In genomic region chr5:142909576-142910278, GRCm38 (mm10) we compare ENCODE assay signal across 8 mouse cellular contexts. TPM values are rescaled to one million over a fixed set of nuclear protein-coding genes. Genes with fewer than 3 reads are reported as not detected.
A peak's percentile ranks its signal among the peaks of the same experiment; 100 is the strongest.
DNase-seq lines count a peak whose midpoint lies in the region; ATAC-seq and TF ChIP-seq lines count a peak whose summit lies in the region.

No protein-coding gene starts in this region.

- H3K4me1 ChIP-seq in CH12.LX (ENCODE audit: control insufficient read depth in 1 of 2, insufficient read depth in 2 of 2): peaks cover 38 to 63% of the 10 kb centered on the region in 2 experiments
- peaks cover 23% of the 10 kb centered on the region for H3K4me1 ChIP-seq in forebrain, embryonic 15.5 days
- peaks cover 40 to 52% of the 10 kb centered on the region in 2 experiments for H3K4me1 ChIP-seq in liver, embryonic 14.5 days (replicated peaks; ENCODE audit: control insufficient read depth in 2 of 2, insufficient read depth in 2 of 2, low read length in 1 of 2)
- peaks cover 37% of the 10 kb centered on the region for H3K4me1 ChIP-seq in neural tube, embryonic 13.5 days (replicated peaks)

- no peak for TF ChIP-seq RAD21 in CH12.LX (IDR thresholded peaks at IDR 0.05; ENCODE audit: low read depth, low read length)

- H3K9ac ChIP-seq in CH12.LX (ENCODE audit: insufficient read depth, low read depth): peak overlapping the region; percentile 83
- no peak overlapping the region for H3K9ac ChIP-seq in forebrain, embryonic 15.5 days (replicated peaks)
- H3K9ac ChIP-seq in liver, embryonic 14.5 days (replicated peaks): peak overlapping the region; percentile 41
- no peak overlapping the region for H3K9ac ChIP-seq in neural tube, embryonic 13.5 days

- no peak for TF ChIP-seq CTCF in CH12.LX (conservative IDR thresholded peaks at IDR 0.05 in 1 of 2, IDR thresholded peaks at IDR 0.05 in 1 of 2; ENCODE audit: low read depth in 2 of 2, low read length in 2 of 2)
- no peak for TF ChIP-seq CTCF in liver, embryonic 14.5 days (IDR thresholded peaks at IDR 0.05; ENCODE audit: low read depth)

- WGBS in forebrain, embryonic 15.5 days: 69% methylated on average over 8 of the region's 8 CpGs
- WGBS in liver, embryonic 14.5 days (ENCODE audit: insufficient replicate concordance): 33% methylated on average over 8 of the region's 8 CpGs
- WGBS in neural tube, embryonic 13.5 days: 49% methylated on average over 8 of the region's 8 CpGs

- TF ChIP-seq POLR2A in CH12.LX (IDR thresholded peaks at IDR 0.05; ENCODE audit: low read depth, low read length): no peak; the same call in none of the 2 replicates

- peaks cover 20% of the 10 kb centered on the region for H3K79me2 ChIP-seq in CH12.LX (replicated peaks; ENCODE audit: control insufficient read depth, extremely low read depth, insufficient read depth, poor library complexity, severe bottlenecking)

- dilution Hi-C loops in CH12.LX (cut with MboI; ENCODE audit: extremely low pct_ligation_motif_present, extremely low pct_unique_long_range_greater_than_20kb, low sequenced_read_pairs): no loop called here

- H3K36me3 ChIP-seq in CH12.LX (replicated peaks in 1 of 2; ENCODE audit: control insufficient read depth in 1 of 2, insufficient read depth in 1 of 2, low read length in 1 of 2): peaks cover 9 to 13% of the 10 kb centered on the region in 2 experiments
- peaks cover 7% of the 10 kb centered on the region for H3K36me3 ChIP-seq in forebrain, embryonic 15.5 days
- peaks cover 9% of the 10 kb centered on the region for H3K36me3 ChIP-seq in liver, embryonic 14.5 days (replicated peaks; ENCODE audit: control insufficient read depth, insufficient read depth, low read depth)
- peaks cover 8% of the 10 kb centered on the region for H3K36me3 ChIP-seq in neural tube, embryonic 13.5 days

- H3K9me3 ChIP-seq in CH12.LX (replicated peaks; ENCODE audit: low read length): no peaks in the 10 kb centered on the region
- no peaks in the 10 kb centered on the region for H3K9me3 ChIP-seq in forebrain, embryonic 15.5 days
- H3K9me3 ChIP-seq in liver, embryonic 14.5 days (ENCODE audit: control insufficient read depth, low read length): no peaks in the 10 kb centered on the region
- H3K9me3 ChIP-seq in neural tube, embryonic 13.5 days: no peaks in the 10 kb centered on the region

- no peaks in the 10 kb centered on the region for H3K27me3 ChIP-seq in CH12.LX (replicated peaks)
- no peaks in the 10 kb centered on the region for H3K27me3 ChIP-seq in forebrain, embryonic 15.5 days
- no peaks in the 10 kb centered on the region for H3K27me3 ChIP-seq in liver, embryonic 14.5 days (ENCODE audit: control insufficient read depth, insufficient read depth, low read length)
- no peaks in the 10 kb centered on the region for H3K27me3 ChIP-seq in neural tube, embryonic 13.5 days

- peak overlapping the region in 1 of 3 experiments; percentile 19 for H3K4me3 ChIP-seq in CH12.LX (replicated peaks in 1 of 3; ENCODE audit: low read depth in 2 of 3, low read length in 2 of 3, poor library complexity in 1 of 3)
- no peak overlapping the region for H3K4me3 ChIP-seq in forebrain, embryonic 15.5 days
- no peak overlapping the region for H3K4me3 ChIP-seq in liver, embryonic 14.5 days (ENCODE audit: insufficient read depth in 1 of 2, low read depth in 2 of 2, low read length in 2 of 2)
- no peak overlapping the region for H3K4me3 ChIP-seq in neural tube, embryonic 13.5 days

- peak overlapping the region; percentile 61 for H3K4me2 ChIP-seq in CH12.LX (ENCODE audit: insufficient read depth, low read depth, poor library complexity, severe bottlenecking)
- H3K4me2 ChIP-seq in forebrain, embryonic 15.5 days (replicated peaks): no peak overlapping the region
- H3K4me2 ChIP-seq in liver, embryonic 14.5 days (ENCODE audit: low read depth): peak overlapping the region; percentile 37
- no peak overlapping the region for H3K4me2 ChIP-seq in neural tube, embryonic 13.5 days

- H3K27ac ChIP-seq in CH12.LX (ENCODE audit: insufficient read depth, low read depth): peak overlapping the region; percentile 96
- peak overlapping the region; percentile 24 for H3K27ac ChIP-seq in forebrain, embryonic 15.5 days (replicated peaks)
- H3K27ac ChIP-seq in liver, embryonic 14.5 days: peak overlapping the region; percentile 84
- H3K27ac ChIP-seq in neural tube, embryonic 13.5 days (replicated peaks): peak overlapping the region; percentile 100

- DNase-seq in 3T3-L1 (ENCODE audit: low read depth, low spot score): peak; percentile 83
- DNase-seq in CH12.LX (ENCODE audit: extremely low read depth): peak; percentile 67
- DNase-seq in liver, embryonic 14.5 days (ENCODE audit: low read depth in 3 of 3, low spot score in 3 of 3): no peak
- no peak for DNase-seq in frontal cortex, adult 2 months (ENCODE audit: extremely low spot score in 1 of 2, low spot score in 1 of 2)
- DNase-seq in frontal cortex, postnatal 36 days (ENCODE audit: low spot score in 2 of 2): no peak

- ATAC-seq in forebrain, embryonic 15.5 days (replicated peaks): no peak
- peak; percentile 32 for ATAC-seq in inflammation-experienced regulatory T-cells, adult 6 months
- ATAC-seq in liver, embryonic 14.5 days (ENCODE audit: insufficient read depth): no peak
- ATAC-seq in neural tube, embryonic 13.5 days (ENCODE audit: low read depth): no peak

- no peak for TF ChIP-seq EP300 in CH12.LX (IDR thresholded peaks at IDR 0.05; ENCODE audit: low read length)
- TF ChIP-seq EP300 in liver, embryonic 14.5 days (IDR thresholded peaks at IDR 0.05; ENCODE audit: low read depth): no peak

- in situ Hi-C loops in CH12.LX (cut with MboI; ENCODE audit: low pct_ligation_motif_present, low pct_unique_long_range_greater_than_20kb, low sequenced_read_pairs): no loop called here

TF ChIP-seq in CH12.LX, 34 proteins besides CTCF, POLR2A, EP300 and RAD21:
- TF ChIP-seq SMC3 (IDR thresholded peaks at IDR 0.05; ENCODE audit: low read depth, low read length) (no peak), SIN3A (IDR thresholded peaks at IDR 0.05; ENCODE audit: low read length) (no peak), IRF4 (IDR thresholded peaks at IDR 0.05; ENCODE audit: low read depth, low read length) (no peak), MXI1 (IDR thresholded peaks at IDR 0.05; ENCODE audit: low read depth, low read length) (0 out of 2 replicates have a peak, but pooled peaks have one; percentile 12), MYC (IDR thresholded peaks at IDR 0.05; ENCODE audit: low read depth, low read length) (0 out of 2 replicates have a peak, but pooled peaks have one; percentile 8), ELF1 (IDR thresholded peaks at IDR 0.05; ENCODE audit: low read depth, low read length) (peak; percentile 6; the same call in 1 of the 2 replicates), TBP (conservative IDR thresholded peaks at IDR 0.05; ENCODE audit: low read depth, low read length) (0 out of 2 replicates have a peak, but pooled peaks have one; percentile 9)

RNA-seq across cellular contexts. Expression of gene Actb, which starts 3.2 kb away (rescaled TPM):
- 4,756 and 5,246 TPM in 2 replicates for total RNA-seq in CH12.LX (2012; rRNA removed)
- total RNA-seq in CH12.LX (2014; rRNA removed): 3,882 and 4,152 TPM in 2 replicates
- polyA plus RNA-seq in CH12.LX (2012; ENCODE audit: insufficient read length, low read depth): 3,023 and 5,048 TPM in 2 replicates
- polyA plus RNA-seq in forebrain, embryonic 15.5 days (2015; fragmentation: Nextera tagmentation; extraction: Ambion mirVana): 16,767 and 16,970 TPM in 2 replicates
- polyA plus RNA-seq in inflammation-experienced regulatory T-cells, adult 6 months (2017; shearing (Covaris generic)): over 10,000 TPM; 20,020 to 68,742 (median 52,499) TPM
- 776 and 920 TPM in 2 replicates for polyA plus RNA-seq in liver, embryonic 14.5 days (2012; rRNA removed)
- polyA plus RNA-seq in liver, embryonic 14.5 days (2014; fragmentation: Nextera tagmentation; extraction: Ambion mirVana): 7,259 and 7,802 TPM in 2 replicates
- 15,088 and 16,772 TPM in 2 replicates for polyA plus RNA-seq in neural tube, embryonic 13.5 days (2015; fragmentation: Nextera tagmentation; extraction: Ambion mirVana)
- 2,513 and 2,530 TPM in 2 replicates for polyA plus RNA-seq in frontal cortex, adult 2 months (2012; rRNA removed)

RNA-seq across cellular contexts. Expression of gene Fbxl18, which starts 14.5 kb away (rescaled TPM):
- 5.0 and 6.4 TPM in 2 replicates for total RNA-seq in CH12.LX (2012; rRNA removed)
- 2.3 and 3.7 TPM in 2 replicates for total RNA-seq in CH12.LX (2014; rRNA removed)
- 5.0 and 5.5 TPM in 2 replicates for polyA plus RNA-seq in CH12.LX (2012; ENCODE audit: insufficient read length, low read depth)
- polyA plus RNA-seq in forebrain, embryonic 15.5 days (2015; fragmentation: Nextera tagmentation; extraction: Ambion mirVana): 32.6 and 34.2 TPM in 2 replicates
- polyA plus RNA-seq in inflammation-experienced regulatory T-cells, adult 6 months (2017; shearing (Covaris generic)): 1 to 10 TPM; 4.6 to 5.8 (median 5.5) TPM
- 1.9 and 2.2 TPM in 2 replicates for polyA plus RNA-seq in liver, embryonic 14.5 days (2012; rRNA removed)
- 1.6 and 2.0 TPM in 2 replicates for polyA plus RNA-seq in liver, embryonic 14.5 days (2014; fragmentation: Nextera tagmentation; extraction: Ambion mirVana)
- 25.5 and 28.2 TPM in 2 replicates for polyA plus RNA-seq in neural tube, embryonic 13.5 days (2015; fragmentation: Nextera tagmentation; extraction: Ambion mirVana)
- polyA plus RNA-seq in frontal cortex, adult 2 months (2012; rRNA removed): 20.2 and 22.4 TPM in 2 replicates

RNA-seq across cellular contexts. Expression of gene Fscn1, which starts 50.4 kb away (rescaled TPM):
- 51.7 and 65.3 TPM in 2 replicates for total RNA-seq in CH12.LX (2012; rRNA removed)
- total RNA-seq in CH12.LX (2014; rRNA removed): 18.2 and 19.7 TPM in 2 replicates
- 70.4 and 75.7 TPM in 2 replicates for polyA plus RNA-seq in CH12.LX (2012; ENCODE audit: insufficient read length, low read depth)
- 521 and 538 TPM in 2 replicates for polyA plus RNA-seq in forebrain, embryonic 15.5 days (2015; fragmentation: Nextera tagmentation; extraction: Ambion mirVana)
- 1 to 10 TPM in 1 of 3 experiments, not detected in 2; 1.2 TPM for polyA plus RNA-seq in inflammation-experienced regulatory T-cells, adult 6 months (2017; shearing (Covaris generic))
- 21.1 and 25.3 TPM in 2 replicates for polyA plus RNA-seq in liver, embryonic 14.5 days (2012; rRNA removed)
- polyA plus RNA-seq in liver, embryonic 14.5 days (2014; fragmentation: Nextera tagmentation; extraction: Ambion mirVana): 19.3 and 21.4 TPM in 2 replicates
- 517 and 659 TPM in 2 replicates for polyA plus RNA-seq in neural tube, embryonic 13.5 days (2015; fragmentation: Nextera tagmentation; extraction: Ambion mirVana)
- polyA plus RNA-seq in frontal cortex, adult 2 months (2012; rRNA removed): 304 and 315 TPM in 2 replicates

Comparison
In these comparisons a context has a peak if more than half of its experiments do, and no peak if none do; other contexts are left out.
1. DNase-seq: peak in 3T3-L1 (single experiment) and CH12.LX (single experiment); none in liver, embryonic 14.5 days (0 of 3), frontal cortex, adult 2 months (0 of 2) and frontal cortex, postnatal 36 days (0 of 2).
2. H3K27ac ChIP-seq: peak in every context shown above with its lines; median percentile 100 in neural tube, embryonic 13.5 days; 96 in CH12.LX; 84 in liver, embryonic 14.5 days; 24 in forebrain, embryonic 15.5 days.
3. H3K4me2 ChIP-seq: peak in CH12.LX (single experiment) and liver, embryonic 14.5 days (single experiment); none in forebrain, embryonic 15.5 days (single experiment) and neural tube, embryonic 13.5 days (single experiment).
4. H3K9ac ChIP-seq: peak in CH12.LX (single experiment) and liver, embryonic 14.5 days (single experiment); none in forebrain, embryonic 15.5 days (single experiment) and neural tube, embryonic 13.5 days (single experiment).
5. RNA of gene Fscn1, which starts 50.4 kb away (polyA plus RNA-seq): 521 to 538 TPM in forebrain, embryonic 15.5 days, 517 to 659 TPM in neural tube, embryonic 13.5 days, 304 to 315 TPM in frontal cortex, adult 2 months, 70.4 to 75.7 TPM in CH12.LX and 19.3 to 25.3 TPM in liver, embryonic 14.5 days; 1.2 TPM in inflammation-experienced regulatory T-cells, adult 6 months; every median in the first group is over 4 times any median in the second.